Mouse (Mus musculus) liver, adult 2 months (tissue): Measurements from ENCODE around the gene Zfp119b. TPM values are rescaled to one million over a fixed set of nuclear protein-coding genes. Genes with fewer than 3 reads are reported as not detected.

Experiments
- DNase-seq: peaks from one replicate; pipeline ENCODE4 v3.0.0-alpha.2; 2011; ENCODE audit warnings: low read depth, low spot score; ENCODE audit errors: extremely low read depth
- H3K27ac ChIP-seq: fragments of 200-500 bp; replicated peaks from 2 replicates; pipeline ENCODE4 v1.5.1; 2012; ENCODE audit warnings: low read depth, mild to moderate bottlenecking, control low read depth, inconsistent platforms, low read length; ENCODE audit not compliant: insufficient read depth
- H3K27me3 ChIP-seq: fragments of 200-500 bp; 2 replicates; pipeline ENCODE4 v1.6.1; 2012; ENCODE audit warnings: mild to moderate bottlenecking, moderate library complexity, low read length, inconsistent platforms; ENCODE audit not compliant: control insufficient read depth, insufficient read depth
- H3K36me3 ChIP-seq: fragments of 200-500 bp; 2 replicates; pipeline ENCODE4 v1.6.1; 2012; ENCODE audit warnings: low read length, inconsistent platforms; ENCODE audit not compliant: control insufficient read depth, insufficient read depth
- H3K4me1 ChIP-seq: fragments of 200-500 bp; 2 replicates; pipeline ENCODE4 v1.6.1; 2011; ENCODE audit warnings: low read length; ENCODE audit not compliant: control insufficient read depth, insufficient read depth
- H3K4me3 ChIP-seq: fragments of 200-500 bp; 2 replicates; pipeline ENCODE4 v1.5.1; 2011; ENCODE audit warnings: low read depth, mild to moderate bottlenecking, control low read depth, low read length, moderate library complexity; ENCODE audit not compliant: insufficient read depth
- H3K79me2 ChIP-seq: fragments of 200-500 bp; 2 replicates; pipeline ENCODE4 v1.6.1; 2012; ENCODE audit warnings: inconsistent platforms, mild to moderate bottlenecking, low read length, moderate library complexity; ENCODE audit not compliant: control insufficient read depth, insufficient read depth
- H3K9ac ChIP-seq: fragments of 200-500 bp; 2 replicates; pipeline ENCODE4 v1.6.1; 2012; ENCODE audit warnings: low read depth, mild to moderate bottlenecking, control low read depth, inconsistent platforms, low read length
- CTCF ChIP-seq: fragments of 200-500 bp; IDR thresholded peaks from 2 replicates; pipeline ENCODE4 v1.5.1; 2011; ENCODE audit warnings: low read depth, low read length, control low read depth
- POLR2A ChIP-seq: fragments of 200-500 bp; IDR thresholded peaks from 2 replicates; pipeline ENCODE4 v1.6.1; 2011; ENCODE audit warnings: low read length, control low read depth; ENCODE audit not compliant: insufficient read depth; ENCODE audit errors: extremely low read depth
- WGBS: fragments of 180-500 bp; shearing (Covaris S2); methylation state at CpG from one replicate; pipeline ENCODE4 v1.1.7; 2018; 5-methylcytosine and 5-hydroxymethylcytosine counted together
- polyA plus RNA-seq: library from polyadenylated mRNA; depleted of rRNA; stranded (reverse); fragments of >200 nt; gene quantifications from 2 replicates; pipeline ENCODE4 v1.2.3, GENCODE M21; 2012
- total RNA-seq: library from RNA; depleted of rRNA; stranded (reverse); fragments of >200 nt; gene quantifications from 2 replicates; pipeline ENCODE4 v1.2.3, GENCODE M21; 2014

The Zfp119b gene
- total and polyA plus RNA-seq, 2 experiments: 0.26 to 4.3 TPM

DNA sequence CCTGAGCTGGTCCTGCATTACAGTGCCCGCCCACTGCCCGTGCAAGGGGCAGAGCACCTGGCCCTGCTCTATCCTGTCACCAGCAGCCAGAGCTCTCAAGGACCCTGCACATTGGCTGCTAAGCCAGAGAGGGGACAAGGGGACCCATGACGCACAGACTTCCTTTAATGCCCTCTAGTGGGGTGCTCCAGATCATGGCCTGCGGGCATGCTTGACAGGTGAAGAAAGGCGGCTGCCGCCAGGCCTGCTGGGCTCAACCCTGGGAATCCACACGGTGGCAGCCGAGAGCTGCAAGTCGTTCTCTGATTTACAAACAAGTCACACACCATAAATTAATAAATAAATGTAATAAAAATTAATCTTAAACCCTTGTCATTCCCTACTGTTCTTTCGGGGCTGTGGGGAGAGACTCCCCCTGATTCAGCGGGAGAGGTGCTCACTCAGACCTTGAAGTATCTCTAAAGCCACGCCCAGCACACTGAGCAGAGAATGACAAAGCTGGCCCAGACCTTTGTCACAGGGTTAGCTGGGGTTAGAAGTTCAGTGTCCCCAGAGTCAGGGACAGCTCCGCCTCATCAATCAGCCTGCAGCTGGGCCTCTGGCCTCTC lies 27.1 kb upstream of the Zfp119b start:
- no peak overlapping the region for H3K9ac ChIP-seq
- H3K27ac ChIP-seq: no peak overlapping the region
- H3K36me3 ChIP-seq: no peaks in the 10 kb centered on the region
- H3K27me3 ChIP-seq: peaks cover under 1% of the 10 kb centered on the region; the same call in 1 of the 2 replicates
- no peaks in the 10 kb centered on the region for H3K79me2 ChIP-seq
- 13% methylated on average over 13 of the region's 13 CpGs for WGBS
- no peak overlapping the region; the same call in 1 of the 2 replicates for H3K4me3 ChIP-seq
- H3K4me1 ChIP-seq: peaks cover 4% of the 10 kb centered on the region
- TF ChIP-seq CTCF: peak; percentile 90
- no peak for TF ChIP-seq POLR2A
- DNase-seq: peak; percentile 86

DNA sequence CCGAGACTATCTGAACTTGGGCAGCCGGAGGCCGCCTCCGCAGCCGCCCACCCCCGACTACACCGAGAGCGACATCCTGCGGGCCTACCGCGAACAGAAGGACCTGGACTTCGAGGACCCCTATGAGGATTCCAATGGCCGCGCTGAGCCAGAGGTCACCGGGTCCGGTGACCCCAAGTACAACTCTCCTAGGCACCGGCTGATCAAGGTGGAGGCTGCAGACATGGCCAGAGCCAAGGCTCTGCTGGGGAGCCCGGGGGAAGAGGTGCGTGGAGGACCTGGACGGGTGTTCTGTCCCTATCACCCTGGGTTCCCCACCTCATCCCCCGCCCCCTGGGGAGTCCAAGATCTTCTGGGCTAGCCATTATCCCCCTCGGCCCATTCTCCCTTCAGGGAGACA lies 22.2 kb upstream of the Zfp119b start:
- Histone ChIP-seq H3K36me3 (no peaks in the 10 kb centered on the region), H3K4me3 (no peak overlapping the region), H3K79me2 (no peaks in the 10 kb centered on the region), H3K9ac (no peak overlapping the region), H3K27me3 (peaks cover 13% of the 10 kb centered on the region; the same call in 1 of the 2 replicates), H3K27ac (no peak overlapping the region), H3K4me1 (0 out of 2 replicates have a peak, but pooled peaks cover 2% of the 10 kb centered on the region)
- DNase-seq: no peak
- TF ChIP-seq CTCF (no peak), POLR2A (no peak)
- WGBS: 46% methylated on average over 22 of the region's 22 CpGs

- Histone ChIP-seq H3K79me2 (no peaks in the 10 kb centered on the region), H3K36me3 (no peaks in the 10 kb centered on the region), H3K9ac (peak within 1 kb of the TSS; percentile 42), H3K27me3 (peaks cover 13% of the 10 kb centered on the region; the same call in 1 of the 2 replicates), H3K4me1 (no peaks in the 10 kb centered on the region), H3K27ac (no peak within 1 kb of the TSS), H3K4me3 (peak within 1 kb of the TSS; percentile 45; the same call in 1 of the 2 replicates)
- TF ChIP-seq CTCF (no peak), POLR2A (no peak)
- DNase-seq: no peak
- 13% methylated on average over 54 of the region's 55 CpGs for WGBS
These were observed 20.9 kb upstream of the Zfp119b start, which contains the start of gene Shd for GRCm38 (mm10) chr17:55969966-55970891. Gene Shd (plus strand): TSS chr17:55970467.

GRCm38 (mm10) chr17:55969560-55969959 lies 20.3 kb upstream of the Zfp119b start:
- Histone ChIP-seq H3K27me3 (peaks cover 13% of the 10 kb centered on the region; the same call in 1 of the 2 replicates), H3K4me1 (no peaks in the 10 kb centered on the region), H3K4me3 (no peak overlapping the region), H3K9ac (no peak overlapping the region), H3K79me2 (no peaks in the 10 kb centered on the region), H3K27ac (no peak overlapping the region), H3K36me3 (no peaks in the 10 kb centered on the region)
- TF ChIP-seq CTCF (no peak), POLR2A (no peak)
- DNase-seq: no peak
- 64% methylated on average over 14 of the region's 14 CpGs for WGBS

DNA sequence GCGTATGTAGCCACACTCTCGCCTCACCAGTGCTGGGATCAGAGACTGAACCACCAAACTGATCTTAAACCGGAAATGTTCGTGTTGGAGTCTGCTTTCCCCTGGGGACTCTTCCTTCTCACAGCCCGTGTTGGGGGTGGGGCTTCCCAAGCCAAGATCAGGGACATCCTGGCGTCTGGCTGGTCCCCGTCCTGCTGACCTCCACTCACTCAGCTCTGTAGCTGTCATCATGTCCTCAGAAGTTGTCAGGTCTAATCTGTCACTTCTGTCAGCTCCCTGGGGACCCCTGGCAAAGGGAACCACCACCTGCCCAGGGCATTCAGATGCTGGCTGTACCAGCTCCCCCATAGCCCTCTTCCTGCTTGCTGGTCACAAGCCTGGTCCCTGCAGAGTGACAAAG lies 18.9 kb upstream of the Zfp119b start:
- H3K36me3 ChIP-seq: no peaks in the 10 kb centered on the region
- TF ChIP-seq CTCF (no peak), POLR2A (no peak)
- H3K4me3 ChIP-seq: no peak overlapping the region
- H3K4me1 ChIP-seq: no peaks in the 10 kb centered on the region; the same call in 1 of the 2 replicates
- no peaks in the 10 kb centered on the region for H3K79me2 ChIP-seq
- peaks cover 13% of the 10 kb centered on the region; the same call in 1 of the 2 replicates for H3K27me3 ChIP-seq
- no peak for DNase-seq
- WGBS: 76% methylated on average over 7 of the region's 7 CpGs
- H3K27ac ChIP-seq: no peak overlapping the region
- no peak overlapping the region for H3K9ac ChIP-seq
